Mouse (Mus musculus): Measurements from ENCODE around the gene Fbxl2. TPM values are rescaled to one million over a fixed set of nuclear protein-coding genes. Genes with fewer than 3 reads are reported as not detected.

The Fbxl2 gene
- polyA plus RNA-seq, 1 experiment = 1.9 TPM

GRCm38 (mm10) chr9:114050106-114050505 lies 4.1 kb upstream of the Fbxl2 start:
- H3K4me1 ChIP-seq (replicated peaks; ENCODE audit: control insufficient read depth, insufficient read depth, low read length) = no peaks in the 10 kb centered on the region

DNA sequence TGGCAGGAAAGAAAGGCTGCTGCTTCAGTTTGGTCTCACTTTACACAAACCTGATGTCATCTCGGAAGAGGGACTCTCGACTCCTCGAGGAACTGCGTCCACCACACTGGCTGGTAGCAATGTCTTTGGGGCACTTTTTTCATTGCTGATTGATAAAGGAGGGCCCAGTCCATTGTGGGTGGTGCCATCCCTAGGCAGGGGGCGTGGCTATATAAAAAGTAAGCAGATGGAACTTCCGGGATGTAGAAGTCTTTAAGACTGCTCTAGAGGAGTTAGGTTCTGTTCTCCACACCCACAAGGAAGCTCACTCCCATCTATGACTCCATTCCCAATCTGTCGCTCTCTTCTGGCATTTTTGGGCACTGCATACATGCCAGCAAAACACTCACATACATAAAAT lies 685 bp upstream of the Fbxl2 start:
- H3K4me3 ChIP-seq (ENCODE audit: control insufficient read depth, insufficient read depth, low read length) = no peak overlapping the region
- no peaks in the 10 kb centered on the region for H3K4me1 ChIP-seq (replicated peaks; ENCODE audit: control insufficient read depth, insufficient read depth, low read length)
- 89% methylated on average over 7 of the region's 7 CpGs for WGBS
- DNase-seq = no peak
- H3K27ac ChIP-seq (ENCODE audit: control insufficient read depth, insufficient read depth, low read length) = no peak overlapping the region
- H3K36me3 ChIP-seq (ENCODE audit: control insufficient read depth, insufficient read depth, low read length) = no peaks in the 10 kb centered on the region
- H3K27me3 ChIP-seq (ENCODE audit: control insufficient read depth, insufficient read depth, low read length) = no peaks in the 10 kb centered on the region
- TF ChIP-seq CTCF (IDR thresholded peaks at IDR 0.05; ENCODE audit: borderline replicate concordance, control insufficient read depth, extremely low read depth, insufficient read depth, low read length, poor library complexity) (no peak), POLR2A (IDR thresholded peaks at IDR 0.05; ENCODE audit: control insufficient read depth, extremely low read depth, insufficient read depth, low read length, poor library complexity) (no peak)

More at GRCm38 (mm10) chr9:114050106-114050505, 4.1 kb upstream of the Fbxl2 start:
- Histone ChIP-seq H3K27ac (ENCODE audit: control insufficient read depth, insufficient read depth, low read length) (no peak overlapping the region), H3K4me3 (ENCODE audit: control insufficient read depth, insufficient read depth, low read length) (no peak overlapping the region), H3K27me3 (ENCODE audit: control insufficient read depth, insufficient read depth, low read length) (no peaks in the 10 kb centered on the region), H3K36me3 (ENCODE audit: control insufficient read depth, insufficient read depth, low read length) (no peaks in the 10 kb centered on the region)
- no peak for DNase-seq
- TF ChIP-seq POLR2A (IDR thresholded peaks at IDR 0.05; ENCODE audit: control insufficient read depth, extremely low read depth, insufficient read depth, low read length, poor library complexity) = no peak
- no peak for TF ChIP-seq CTCF (IDR thresholded peaks at IDR 0.05; ENCODE audit: borderline replicate concordance, control insufficient read depth, extremely low read depth, insufficient read depth, low read length, poor library complexity)
- 91% methylated on average over 7 of the region's 7 CpGs for WGBS

GRCm38 (mm10) chr9:114044446-114044845 lies 1.5 kb downstream of the Fbxl2 start:
- Histone ChIP-seq H3K27ac (ENCODE audit: control insufficient read depth, insufficient read depth, low read length) (no peak overlapping the region), H3K36me3 (ENCODE audit: control insufficient read depth, insufficient read depth, low read length) (no peaks in the 10 kb centered on the region), H3K4me3 (ENCODE audit: control insufficient read depth, insufficient read depth, low read length) (no peak overlapping the region), H3K27me3 (ENCODE audit: control insufficient read depth, insufficient read depth, low read length) (no peaks in the 10 kb centered on the region), H3K4me1 (replicated peaks; ENCODE audit: control insufficient read depth, insufficient read depth, low read length) (no peaks in the 10 kb centered on the region)
- DNase-seq = no peak
- TF ChIP-seq POLR2A (IDR thresholded peaks at IDR 0.05; ENCODE audit: control insufficient read depth, extremely low read depth, insufficient read depth, low read length, poor library complexity) = no peak
- TF ChIP-seq CTCF (IDR thresholded peaks at IDR 0.05; ENCODE audit: borderline replicate concordance, control insufficient read depth, extremely low read depth, insufficient read depth, low read length, poor library complexity) = no peak
- 58% methylated on average over 3 of the region's 3 CpGs for WGBS

DNA sequence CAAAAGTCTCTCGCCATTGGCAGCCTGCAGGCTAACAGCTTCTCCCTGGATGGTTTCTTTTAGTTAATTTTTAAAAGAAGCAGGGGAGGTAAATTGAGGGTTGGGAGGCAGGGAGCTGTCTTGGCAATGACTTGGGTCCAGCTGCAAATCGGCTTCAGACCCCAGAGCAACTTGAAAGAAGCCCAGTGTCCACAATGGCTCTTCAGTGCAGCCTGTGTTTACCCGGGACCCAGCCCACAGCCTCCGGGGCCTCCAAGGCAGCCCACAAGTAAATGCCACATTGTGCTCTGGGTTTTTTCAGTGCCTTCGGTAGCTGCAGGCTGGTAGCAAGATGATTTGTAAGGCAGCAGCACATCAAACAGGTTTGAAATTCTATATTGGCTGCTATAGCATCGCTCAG lies 3.5 kb downstream of the Fbxl2 start:
- DNase-seq = no peak
- no peak for TF ChIP-seq CTCF (IDR thresholded peaks at IDR 0.05; ENCODE audit: borderline replicate concordance, control insufficient read depth, extremely low read depth, insufficient read depth, low read length, poor library complexity)
- no peak for TF ChIP-seq POLR2A (IDR thresholded peaks at IDR 0.05; ENCODE audit: control insufficient read depth, extremely low read depth, insufficient read depth, low read length, poor library complexity)
- Histone ChIP-seq H3K27ac (ENCODE audit: control insufficient read depth, insufficient read depth, low read length) (no peak overlapping the region), H3K4me1 (replicated peaks; ENCODE audit: control insufficient read depth, insufficient read depth, low read length) (no peaks in the 10 kb centered on the region), H3K27me3 (ENCODE audit: control insufficient read depth, insufficient read depth, low read length) (no peaks in the 10 kb centered on the region), H3K4me3 (ENCODE audit: control insufficient read depth, insufficient read depth, low read length) (no peak overlapping the region), H3K36me3 (ENCODE audit: control insufficient read depth, insufficient read depth, low read length) (no peaks in the 10 kb centered on the region)
- 78% methylated on average over 6 of the region's 6 CpGs for WGBS

DNA sequence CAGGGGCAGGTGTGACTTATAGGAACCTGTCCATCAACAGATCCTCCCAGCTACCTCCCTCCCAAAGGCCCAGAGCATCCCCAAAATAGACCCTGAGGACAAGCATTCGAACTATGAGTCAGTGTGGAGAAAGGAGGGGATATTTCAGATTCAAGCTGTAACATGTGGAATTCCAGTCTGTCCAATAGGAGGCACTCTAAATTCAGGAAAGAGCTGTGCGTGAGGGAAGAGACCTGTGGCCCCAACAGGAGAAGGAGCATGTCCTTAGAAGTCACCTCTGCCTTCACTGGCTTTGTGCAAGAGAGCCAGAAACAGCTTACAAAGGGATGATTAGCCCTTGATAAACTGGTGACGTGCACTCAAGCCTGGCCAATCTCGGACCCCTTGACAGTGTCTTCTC lies 5.0 kb downstream of the Fbxl2 start:
- Histone ChIP-seq H3K27ac (ENCODE audit: control insufficient read depth, insufficient read depth, low read length) (no peak overlapping the region), H3K4me1 (replicated peaks; ENCODE audit: control insufficient read depth, insufficient read depth, low read length) (no peaks in the 10 kb centered on the region), H3K36me3 (ENCODE audit: control insufficient read depth, insufficient read depth, low read length) (no peaks in the 10 kb centered on the region), H3K27me3 (ENCODE audit: control insufficient read depth, insufficient read depth, low read length) (no peaks in the 10 kb centered on the region), H3K4me3 (ENCODE audit: control insufficient read depth, insufficient read depth, low read length) (no peak overlapping the region)
- DNase-seq = no peak
- WGBS = 85% methylated on average over 4 of the region's 4 CpGs
- TF ChIP-seq CTCF (IDR thresholded peaks at IDR 0.05; ENCODE audit: borderline replicate concordance, control insufficient read depth, extremely low read depth, insufficient read depth, low read length, poor library complexity) (no peak), POLR2A (IDR thresholded peaks at IDR 0.05; ENCODE audit: control insufficient read depth, extremely low read depth, insufficient read depth, low read length, poor library complexity) (no peak)

DNA sequence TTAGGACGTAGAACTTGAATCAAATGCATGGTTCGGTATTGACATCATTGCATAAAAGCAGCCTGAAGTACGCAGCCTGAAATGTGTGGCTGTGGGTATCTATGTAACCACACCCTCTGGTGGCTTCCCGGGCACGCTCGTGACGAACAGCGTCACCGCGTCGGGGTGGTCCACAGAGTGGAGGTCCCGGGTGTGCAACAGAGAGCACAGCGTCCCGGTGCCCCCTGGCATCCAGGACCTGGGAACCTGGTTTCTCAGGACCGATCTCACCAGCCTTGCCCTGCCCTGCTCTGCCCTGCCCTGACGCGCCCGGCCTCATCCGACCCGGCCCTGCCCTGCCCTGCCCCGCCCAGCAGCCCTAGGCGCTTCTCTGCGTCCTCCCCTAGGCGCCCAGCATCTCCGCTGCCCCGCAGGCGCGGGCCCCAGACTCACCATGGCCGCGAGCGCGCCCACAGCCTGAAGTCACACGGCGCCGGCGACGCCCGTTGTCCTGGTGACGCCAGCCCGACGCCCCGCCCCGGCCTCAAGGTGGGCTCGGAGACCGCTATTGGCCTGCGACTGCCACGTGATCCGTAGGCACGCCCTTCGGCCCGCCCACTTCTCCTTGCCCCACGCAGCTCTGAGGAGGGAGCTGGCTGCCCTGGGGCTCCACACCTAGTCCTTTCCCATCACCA lies 19.6 kb downstream of the Fbxl2 start:
- no peak for TF ChIP-seq CTCF (IDR thresholded peaks at IDR 0.05; ENCODE audit: borderline replicate concordance, control insufficient read depth, extremely low read depth, insufficient read depth, low read length, poor library complexity)
- 0 out of 2 replicates have a peak, but pooled peaks have one; percentile 10 for TF ChIP-seq POLR2A (IDR thresholded peaks at IDR 0.05; ENCODE audit: control insufficient read depth, extremely low read depth, insufficient read depth, low read length, poor library complexity)
- H3K36me3 ChIP-seq (ENCODE audit: control insufficient read depth, insufficient read depth, low read length) = no peaks in the 10 kb centered on the region
- WGBS = 1% methylated on average over 48 of the region's 52 CpGs
- H3K4me3 ChIP-seq (ENCODE audit: control insufficient read depth, insufficient read depth, low read length) = peak overlapping the region; percentile 48
- peaks cover 2% of the 10 kb centered on the region for H3K27me3 ChIP-seq (ENCODE audit: control insufficient read depth, insufficient read depth, low read length)
- no peak overlapping the region for H3K27ac ChIP-seq (ENCODE audit: control insufficient read depth, insufficient read depth, low read length)
- peaks cover 9% of the 10 kb centered on the region for H3K4me1 ChIP-seq (replicated peaks; ENCODE audit: control insufficient read depth, insufficient read depth, low read length)
- DNase-seq = peak; percentile 75

Data from thymus, adult 2 months (tissue).